Mouse (Mus musculus) C2C12 (cell line): ENCODE measurements around the gene Tcf23.

Experiments used
- CTCF ChIP-seq: IDR thresholded peaks from one replicate; pipeline ENCODE4 v1.5.1; 2011; ENCODE audit not compliant: control insufficient read depth, insufficient read depth, insufficient read length
- FOSL1 ChIP-seq: IDR thresholded peaks from one replicate; pipeline ENCODE4 v1.8.0; 2011; ENCODE audit warnings: mild to moderate bottlenecking, low read length; ENCODE audit not compliant: poor library complexity, insufficient read depth, severe bottlenecking
- MAX ChIP-seq: IDR thresholded peaks from one replicate; pipeline ENCODE4 v1.6.1; 2011; ENCODE audit warnings: mild to moderate bottlenecking, control low read depth
- MYOD1 ChIP-seq: IDR thresholded peaks from one replicate; pipeline ENCODE4 v1.6.1; 2011; ENCODE audit warnings: low read depth; ENCODE audit not compliant: control insufficient read depth, insufficient read length
- MYOG ChIP-seq: IDR thresholded peaks from one replicate; pipeline ENCODE4 v1.6.1; 2011; ENCODE audit not compliant: control insufficient read depth, insufficient read length; ENCODE audit errors: extremely low read depth
- USF1 ChIP-seq: IDR thresholded peaks from one replicate; pipeline ENCODE4 v1.6.1; 2011; ENCODE audit warnings: low read depth, mild to moderate bottlenecking, control low read depth, moderate library complexity

DNA sequence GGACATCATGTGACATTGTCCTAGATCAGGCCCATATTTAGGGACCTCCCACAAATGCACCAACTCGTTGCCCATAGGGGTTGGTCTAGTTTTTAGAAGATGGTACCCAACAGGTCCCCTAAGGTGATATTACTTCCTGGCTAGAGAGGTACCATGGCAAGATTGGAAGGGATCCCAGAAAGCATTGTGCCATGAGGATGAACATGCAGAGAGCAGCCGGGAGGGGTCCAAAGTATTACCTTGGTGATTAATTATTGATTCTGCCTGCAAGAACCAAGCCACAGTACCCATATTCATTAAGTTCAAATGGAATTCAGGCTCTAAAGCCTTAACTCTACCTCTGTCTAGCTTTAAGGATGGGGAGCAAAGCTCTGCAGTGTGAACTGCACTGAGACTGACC is 42.4 kb upstream of the Tcf23 start:
- TF ChIP-seq MAX (no peak), CTCF (no peak), MYOD1 (no peak), USF1 (no peak), MYOG (no peak), FOSL1 (no peak)
